Mouse (Mus musculus) myocyte (in vitro differentiated cells): ENCODE measurements around the gene Gm4792.

Source experiments
- CEBPB ChIP-seq: IDR thresholded peaks from 2 replicates; pipeline ENCODE4 v1.6.1; 2011; ENCODE audit warnings: mild to moderate bottlenecking, moderate library complexity; ENCODE audit not compliant: poor library complexity, insufficient read depth, severe bottlenecking
- POLR2A ChIP-seq: IDR thresholded peaks from one replicate; pipeline ENCODE4 v1.6.1; 2011; ENCODE audit warnings: low read depth, mild to moderate bottlenecking, control low read depth, moderate library complexity; ENCODE audit not compliant: insufficient read length
- POLR2AphosphoS2 ChIP-seq: IDR thresholded peaks from one replicate; pipeline ENCODE4 v1.6.1; 2011; ENCODE audit warnings: low read depth, control low read depth; ENCODE audit not compliant: insufficient read length
- TCF12 ChIP-seq: IDR thresholded peaks from one replicate; pipeline ENCODE4 v1.6.1; 2011; ENCODE audit warnings: mild to moderate bottlenecking, control low read depth; ENCODE audit not compliant: poor library complexity, insufficient read depth, severe bottlenecking
- TCF3 ChIP-seq: IDR thresholded peaks from one replicate; pipeline ENCODE4 v1.6.1; 2011; ENCODE audit warnings: low read depth, control low read depth; ENCODE audit not compliant: insufficient read length

DNA sequence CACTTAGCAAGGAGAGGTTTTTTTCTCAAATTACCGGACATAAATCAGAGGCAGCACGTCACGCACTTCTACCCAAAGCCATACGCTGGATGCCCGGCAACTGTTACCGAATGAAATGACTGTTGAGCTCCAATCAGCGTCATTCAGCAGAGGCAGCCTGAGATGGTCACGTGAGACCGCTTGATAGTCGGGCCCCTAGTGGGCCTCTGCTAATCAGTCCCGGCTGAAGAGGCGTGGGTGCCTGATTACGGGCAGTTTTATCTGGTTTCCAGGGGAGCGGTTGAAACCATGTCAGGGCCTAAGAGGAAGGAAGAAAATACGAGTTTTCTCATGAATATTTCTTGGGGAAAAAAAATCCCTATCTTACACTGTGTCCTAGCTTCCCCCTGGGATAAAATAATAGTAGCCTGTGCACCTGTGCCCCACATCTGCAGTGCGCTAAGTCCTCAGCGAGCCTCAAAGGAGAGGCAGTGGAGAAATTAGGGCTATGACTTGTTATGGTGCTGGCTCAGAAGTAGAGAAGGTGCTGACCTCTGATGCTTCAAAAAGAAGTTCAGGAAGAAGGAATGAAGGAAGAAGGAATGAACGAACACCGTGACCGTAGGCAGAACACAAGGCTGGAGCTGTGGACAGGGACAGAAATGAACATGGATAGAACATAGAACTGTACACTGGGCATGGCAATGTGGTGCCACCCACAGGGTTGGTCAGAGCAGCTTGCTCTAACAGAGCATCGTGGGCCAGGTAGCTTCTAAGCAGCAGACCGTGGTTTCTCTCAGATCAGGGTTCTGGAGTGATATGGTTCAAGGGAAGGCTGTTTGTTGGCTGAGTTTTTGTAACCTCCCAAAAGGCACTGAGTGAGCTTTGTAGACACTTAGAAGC, 48.7 kb downstream of the Gm4792 start:
- no peak for TF ChIP-seq CEBPB
- TF ChIP-seq POLR2A, result no peak
- no peak for TF ChIP-seq TCF12
- TF ChIP-seq POLR2AphosphoS2, result no peak
- TF ChIP-seq TCF3, result no peak
